Mouse (Mus musculus): Measurements from ENCODE around the gene Rims4. TPM values are rescaled to one million over a fixed set of nuclear protein-coding genes. Genes with fewer than 3 reads are reported as not detected.

The Rims4 gene
- polyA plus RNA-seq, 1 experiment from 2014 or later, result 0.13 TPM

DNA sequence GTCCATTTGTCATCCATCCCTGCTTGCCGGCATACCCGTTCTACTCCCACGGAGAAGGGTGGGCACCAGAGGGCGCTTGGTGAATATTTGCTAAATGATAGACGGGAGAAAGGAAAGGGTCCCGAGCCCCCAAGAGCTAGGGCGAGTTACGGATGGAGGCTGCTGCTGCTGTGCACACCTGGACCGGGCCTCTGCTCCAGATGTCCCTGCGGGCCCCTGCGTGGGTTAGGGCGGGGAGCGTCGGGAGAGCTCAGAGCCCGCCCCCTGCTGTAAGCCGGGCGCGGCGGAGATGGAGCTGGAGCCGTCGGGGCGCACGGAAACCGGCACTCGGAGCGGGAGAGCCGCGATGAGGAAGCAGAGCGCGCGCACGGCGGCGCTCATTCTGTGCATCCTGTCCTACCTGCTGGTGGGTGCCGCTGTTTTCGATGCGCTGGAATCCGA lies 65.0 kb downstream of the Rims4 start, which contains the start of gene Kcnk15:
Gene Kcnk15, plus strand, starts transcription at position 191 of the 441 bp plus-strand sequence.
- H3K4me2 ChIP-seq, result peak within 1 kb of the TSS; percentile 34
- peaks cover 90% of the 10 kb centered on the region for H3K27me3 ChIP-seq
- WGBS, result 1% methylated on average over 38 of the region's 38 CpGs
- H3K9ac ChIP-seq, result no peak within 1 kb of the TSS
- no peak within 1 kb of the TSS for H3K27ac ChIP-seq
- no peaks in the 10 kb centered on the region for H3K36me3 ChIP-seq
- ATAC-seq (ENCODE audit: insufficient number of reproducible peaks, low FRiP score, low TSS enrichment, low read depth), result no peak
- peak within 1 kb of the TSS; percentile 29 for H3K4me3 ChIP-seq
- no peaks in the 10 kb centered on the region for H3K9me3 ChIP-seq
- peaks cover 10% of the 10 kb centered on the region for H3K4me1 ChIP-seq

DNA sequence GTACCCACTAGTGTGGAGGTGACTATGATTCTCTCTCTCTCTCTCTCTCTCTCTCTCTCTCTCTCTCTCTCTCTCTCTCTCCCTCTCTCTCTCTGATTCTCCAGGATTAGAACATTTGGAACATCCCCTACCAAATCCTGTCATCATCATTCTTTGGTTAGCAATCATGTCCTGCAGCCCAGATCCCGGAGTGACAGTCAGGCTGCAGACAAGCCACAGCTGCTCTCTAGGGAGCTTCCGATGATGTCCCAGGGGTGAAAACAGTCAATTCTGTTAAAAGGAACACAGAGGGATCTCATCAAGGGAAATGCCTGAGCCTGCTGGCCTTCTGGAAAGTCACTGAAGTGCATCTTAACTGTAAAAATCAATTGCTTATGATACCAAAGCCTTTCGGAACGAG lies 76.4 kb downstream of the Rims4 start:
- Histone ChIP-seq H3K4me2 (no peak overlapping the region), H3K9ac (no peak overlapping the region), H3K36me3 (no peaks in the 10 kb centered on the region), H3K27me3 (0 out of 2 replicates have a peak, but pooled peaks cover 6% of the 10 kb centered on the region), H3K27ac (no peak overlapping the region), H3K9me3 (no peaks in the 10 kb centered on the region), H3K4me1 (no peaks in the 10 kb centered on the region), H3K4me3 (no peak overlapping the region)
- WGBS, result 62% methylated on average over 4 of the region's 4 CpGs
- no peak for ATAC-seq (ENCODE audit: insufficient number of reproducible peaks, low FRiP score, low TSS enrichment, low read depth)

DNA sequence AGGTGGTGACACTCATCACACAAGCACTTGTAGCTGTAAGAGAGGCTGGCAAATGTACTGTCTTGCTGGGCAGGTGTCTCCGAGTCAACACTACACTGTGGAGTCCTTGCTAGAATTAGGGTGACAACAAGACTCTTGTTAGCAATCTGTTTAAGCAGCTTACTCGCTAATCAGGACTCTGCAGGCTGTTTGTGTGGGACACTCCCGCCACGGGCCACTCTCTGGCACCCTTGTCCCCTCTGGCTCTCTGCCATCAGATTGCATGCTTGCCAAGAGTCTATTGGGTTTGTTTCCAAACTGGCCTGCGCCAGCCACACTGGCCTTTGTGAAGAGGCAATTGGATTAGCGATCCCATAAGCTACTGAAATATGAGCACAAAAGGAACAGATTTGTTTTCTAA lies 79.0 kb downstream of the Rims4 start:
- no peaks in the 10 kb centered on the region for H3K4me1 ChIP-seq
- no peak overlapping the region for H3K27ac ChIP-seq
- ATAC-seq (ENCODE audit: insufficient number of reproducible peaks, low FRiP score, low TSS enrichment, low read depth), result no peak
- H3K9ac ChIP-seq, result no peak overlapping the region
- WGBS, result 60% methylated on average over 6 of the region's 6 CpGs
- no peaks in the 10 kb centered on the region for H3K36me3 ChIP-seq
- H3K27me3 ChIP-seq, result 0 out of 2 replicates have a peak, but pooled peaks cover 6% of the 10 kb centered on the region
- no peaks in the 10 kb centered on the region for H3K9me3 ChIP-seq
- H3K4me2 ChIP-seq, result no peak overlapping the region
- no peak overlapping the region for H3K4me3 ChIP-seq

DNA sequence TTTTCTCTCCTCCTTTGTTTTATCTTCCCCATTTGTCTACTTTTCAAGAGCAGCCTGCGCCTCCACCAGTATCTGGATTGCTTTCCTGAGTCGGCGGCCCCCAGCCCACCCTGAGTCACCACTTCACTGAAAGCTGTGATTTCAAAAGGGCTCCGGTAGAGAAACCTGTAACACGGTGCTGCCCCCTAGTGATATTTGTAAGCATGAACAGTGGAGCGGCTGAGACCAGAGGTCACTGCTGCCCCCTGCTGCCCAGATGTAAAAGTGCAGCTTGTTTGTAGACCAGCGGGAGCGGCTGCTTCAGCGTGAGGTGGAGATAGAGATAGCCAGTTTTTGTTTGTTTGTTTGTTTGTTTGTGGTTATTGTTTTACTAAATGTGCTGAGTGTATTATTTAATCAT lies 80.4 kb downstream of the Rims4 start:
- ATAC-seq (ENCODE audit: insufficient number of reproducible peaks, low FRiP score, low TSS enrichment, low read depth), result no peak
- no peaks in the 10 kb centered on the region for H3K4me1 ChIP-seq
- WGBS, result 30% methylated on average over 9 of the region's 9 CpGs

DNA sequence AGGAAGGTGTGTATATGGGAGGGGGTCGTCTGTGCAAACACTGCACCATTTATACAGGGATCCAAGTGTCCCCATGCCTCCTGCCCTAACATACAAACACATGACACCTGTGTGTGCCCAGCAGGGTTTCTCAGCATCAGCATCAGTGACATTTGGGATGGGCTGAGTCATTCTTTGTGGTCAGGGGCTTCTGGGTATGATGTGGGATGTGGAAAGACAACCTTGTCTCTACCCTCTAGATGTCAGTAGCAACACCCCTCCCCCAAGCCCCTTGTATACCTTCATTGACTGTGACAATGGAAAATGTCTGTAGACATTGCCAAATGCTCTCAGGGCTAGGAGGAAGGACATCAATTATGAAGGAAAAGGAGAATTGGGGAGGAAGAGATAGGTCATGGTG lies 87.3 kb downstream of the Rims4 start:
- H3K9me3 ChIP-seq, result no peaks in the 10 kb centered on the region
- H3K27me3 ChIP-seq, result no peaks in the 10 kb centered on the region
- H3K9ac ChIP-seq, result no peak overlapping the region
- no peaks in the 10 kb centered on the region for H3K36me3 ChIP-seq
- H3K4me2 ChIP-seq, result no peak overlapping the region
- no peak overlapping the region for H3K27ac ChIP-seq
- 0 out of 2 replicates have a peak, but pooled peaks cover 5% of the 10 kb centered on the region for H3K4me1 ChIP-seq
- no peak for ATAC-seq (ENCODE audit: insufficient number of reproducible peaks, low FRiP score, low TSS enrichment, low read depth)
- WGBS, result 54% methylated on average over 1 of the region's 1 CpGs
- no peak overlapping the region for H3K4me3 ChIP-seq

More for the DNA sequence above, 80.4 kb downstream of the Rims4 start:
- Histone ChIP-seq H3K9me3 (no peaks in the 10 kb centered on the region), H3K9ac (no peak overlapping the region), H3K36me3 (no peaks in the 10 kb centered on the region), H3K27me3 (0 out of 2 replicates have a peak, but pooled peaks cover 6% of the 10 kb centered on the region), H3K4me2 (no peak overlapping the region), H3K27ac (no peak overlapping the region), H3K4me3 (no peak overlapping the region)

DNA sequence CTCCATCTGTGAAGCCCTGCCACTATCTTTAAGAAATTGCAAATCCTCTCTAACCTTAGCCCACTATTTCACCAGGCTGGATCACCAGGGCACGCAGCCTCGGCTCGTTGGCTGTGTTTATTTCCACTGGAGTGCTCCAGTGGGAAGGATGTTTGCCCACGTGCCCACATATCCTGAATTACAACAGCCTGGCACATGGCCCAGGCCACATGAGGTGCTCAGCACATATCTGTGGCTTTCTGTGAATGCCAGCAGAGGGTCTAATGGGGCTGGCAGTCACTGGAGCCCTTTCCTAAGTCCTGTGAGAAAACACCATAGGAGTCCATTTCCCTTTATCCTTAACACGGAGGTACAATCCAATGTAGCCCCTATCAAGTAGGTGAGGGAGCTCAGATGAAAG lies 92.0 kb downstream of the Rims4 start:
- H3K9me3 ChIP-seq, result no peaks in the 10 kb centered on the region
- 55% methylated on average over 5 of the region's 5 CpGs for WGBS
- H3K27me3 ChIP-seq, result no peaks in the 10 kb centered on the region
- 0 out of 2 replicates have a peak, but pooled peaks cover 8% of the 10 kb centered on the region for H3K4me1 ChIP-seq
- no peak overlapping the region for H3K27ac ChIP-seq
- H3K36me3 ChIP-seq, result no peaks in the 10 kb centered on the region
- ATAC-seq (ENCODE audit: insufficient number of reproducible peaks, low FRiP score, low TSS enrichment, low read depth), result no peak
- H3K9ac ChIP-seq, result no peak overlapping the region
- H3K4me3 ChIP-seq, result no peak overlapping the region
- no peak overlapping the region for H3K4me2 ChIP-seq

DNA sequence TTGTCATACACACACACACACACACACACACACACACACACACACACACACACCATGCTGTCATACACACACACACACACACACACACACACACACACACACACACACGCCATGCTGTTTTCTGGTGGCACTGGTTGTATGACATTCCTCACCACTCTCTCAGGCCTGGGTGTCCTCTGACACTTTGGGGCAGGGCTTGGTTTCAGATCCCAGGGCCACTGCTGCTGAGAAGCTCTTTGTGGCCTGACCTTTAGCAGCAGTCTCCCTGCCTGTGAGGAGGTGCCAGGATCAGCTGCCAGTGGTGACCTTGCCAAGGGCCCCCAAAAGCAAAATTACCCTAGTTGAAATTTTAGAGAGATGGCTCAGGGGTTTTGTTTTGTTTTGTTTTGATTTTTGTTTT lies 92.6 kb downstream of the Rims4 start:
- ATAC-seq (ENCODE audit: insufficient number of reproducible peaks, low FRiP score, low TSS enrichment, low read depth), result no peak
- no peaks in the 10 kb centered on the region for H3K36me3 ChIP-seq
- H3K4me3 ChIP-seq, result no peak overlapping the region
- H3K27me3 ChIP-seq, result no peaks in the 10 kb centered on the region
- H3K9me3 ChIP-seq, result no peaks in the 10 kb centered on the region
- H3K4me1 ChIP-seq, result 0 out of 2 replicates have a peak, but pooled peaks cover 8% of the 10 kb centered on the region
- 75% methylated on average over 1 of the region's 1 CpGs for WGBS
- no peak overlapping the region for H3K27ac ChIP-seq
- no peak overlapping the region for H3K9ac ChIP-seq
- no peak overlapping the region for H3K4me2 ChIP-seq

DNA sequence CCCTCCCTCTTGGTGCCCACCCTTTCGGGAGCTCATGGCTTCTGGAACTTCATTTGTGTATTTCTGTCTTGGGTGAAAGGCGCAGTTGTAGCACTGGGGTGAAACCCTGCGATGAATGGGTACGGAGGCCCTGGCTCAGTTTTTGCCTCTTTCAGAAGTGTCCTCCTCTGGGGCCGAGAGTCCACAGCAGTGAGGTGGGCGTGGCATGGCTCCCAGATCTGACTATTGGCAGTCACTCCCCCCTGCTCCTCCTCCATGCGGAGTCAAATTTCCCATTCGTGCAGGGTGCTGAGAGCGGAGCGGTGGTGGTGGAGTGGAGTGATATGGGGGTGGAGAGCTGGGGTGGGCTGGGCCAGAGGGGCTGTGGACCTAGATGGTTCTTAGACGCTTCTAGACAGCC lies 94.7 kb downstream of the Rims4 start:
- WGBS, result 18% methylated on average over 11 of the region's 11 CpGs
- Histone ChIP-seq H3K4me2 (peak overlapping the region; percentile 30; the same call in 1 of the 2 replicates), H3K27me3 (no peaks in the 10 kb centered on the region), H3K36me3 (no peaks in the 10 kb centered on the region), H3K9ac (no peak overlapping the region), H3K27ac (no peak overlapping the region), H3K9me3 (no peaks in the 10 kb centered on the region), H3K4me1 (peaks cover 14% of the 10 kb centered on the region), H3K4me3 (0 out of 2 replicates have a peak overlapping the region, but pooled peaks have one; percentile 1)
- ATAC-seq (ENCODE audit: insufficient number of reproducible peaks, low FRiP score, low TSS enrichment, low read depth), result peak; percentile 33; the same call in 1 of the 2 replicates

DNA sequence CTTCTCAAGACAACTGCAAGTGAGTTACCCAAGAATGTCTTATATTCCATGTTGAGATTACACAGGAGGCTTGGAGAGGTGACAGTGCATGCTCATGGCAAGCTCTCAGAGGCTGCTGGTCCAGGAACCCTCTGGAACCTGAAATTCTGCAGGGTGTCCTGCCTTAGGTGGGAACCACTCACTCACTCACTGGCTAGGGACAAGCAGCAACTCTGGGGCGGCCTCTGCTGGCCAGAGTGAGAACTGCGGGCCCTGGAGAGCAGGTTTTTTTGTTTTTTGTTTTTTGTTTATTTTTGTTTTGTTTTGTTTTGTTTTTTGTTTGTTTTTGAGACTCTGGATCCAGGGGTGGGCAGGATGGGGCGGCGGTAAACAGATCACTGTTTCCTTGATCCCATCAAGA lies 95.2 kb downstream of the Rims4 start:
- no peak overlapping the region for H3K9ac ChIP-seq
- H3K4me1 ChIP-seq, result peaks cover 14% of the 10 kb centered on the region
- WGBS, result 8% methylated on average over 4 of the region's 4 CpGs
- H3K27me3 ChIP-seq, result no peaks in the 10 kb centered on the region
- H3K4me3 ChIP-seq, result no peak overlapping the region
- H3K27ac ChIP-seq, result no peak overlapping the region
- 0 out of 2 replicates have a peak overlapping the region, but pooled peaks have one; percentile 30 for H3K4me2 ChIP-seq
- no peaks in the 10 kb centered on the region for H3K9me3 ChIP-seq
- no peak for ATAC-seq (ENCODE audit: insufficient number of reproducible peaks, low FRiP score, low TSS enrichment, low read depth)
- no peaks in the 10 kb centered on the region for H3K36me3 ChIP-seq

DNA sequence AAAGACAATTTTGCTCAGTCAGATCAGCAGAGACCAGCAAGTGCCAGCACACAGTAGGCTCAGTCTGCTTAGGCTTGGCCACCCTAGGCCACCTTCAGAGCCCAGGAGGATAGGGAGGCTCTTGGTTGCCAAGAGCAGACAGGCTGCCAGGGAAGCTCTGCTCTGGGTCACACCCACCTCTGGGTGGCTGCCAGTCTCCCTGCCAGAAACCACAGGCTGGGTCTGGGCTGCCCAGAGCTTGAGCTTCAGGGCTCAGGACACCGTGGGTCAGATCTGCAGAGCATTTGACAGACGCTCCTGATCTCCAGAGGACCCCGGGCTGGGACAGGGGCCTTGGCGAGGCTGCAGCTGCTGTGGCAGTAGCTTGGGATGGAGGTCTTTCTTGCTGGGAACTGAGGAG lies 97.9 kb downstream of the Rims4 start, which contains the start of gene Ccn5:
Gene Ccn5, plus strand, starts transcription at position 255 of the 400 bp plus-strand sequence.
- Histone ChIP-seq H3K4me2 (no peak within 1 kb of the TSS), H3K36me3 (no peaks in the 10 kb centered on the region), H3K9me3 (no peaks in the 10 kb centered on the region), H3K27ac (no peak within 1 kb of the TSS), H3K4me3 (no peak within 1 kb of the TSS), H3K4me1 (peaks cover 9% of the 10 kb centered on the region), H3K27me3 (no peaks in the 10 kb centered on the region), H3K9ac (no peak within 1 kb of the TSS)
- no peak for ATAC-seq (ENCODE audit: insufficient number of reproducible peaks, low FRiP score, low TSS enrichment, low read depth)
- WGBS, result 51% methylated on average over 4 of the region's 4 CpGs

DNA sequence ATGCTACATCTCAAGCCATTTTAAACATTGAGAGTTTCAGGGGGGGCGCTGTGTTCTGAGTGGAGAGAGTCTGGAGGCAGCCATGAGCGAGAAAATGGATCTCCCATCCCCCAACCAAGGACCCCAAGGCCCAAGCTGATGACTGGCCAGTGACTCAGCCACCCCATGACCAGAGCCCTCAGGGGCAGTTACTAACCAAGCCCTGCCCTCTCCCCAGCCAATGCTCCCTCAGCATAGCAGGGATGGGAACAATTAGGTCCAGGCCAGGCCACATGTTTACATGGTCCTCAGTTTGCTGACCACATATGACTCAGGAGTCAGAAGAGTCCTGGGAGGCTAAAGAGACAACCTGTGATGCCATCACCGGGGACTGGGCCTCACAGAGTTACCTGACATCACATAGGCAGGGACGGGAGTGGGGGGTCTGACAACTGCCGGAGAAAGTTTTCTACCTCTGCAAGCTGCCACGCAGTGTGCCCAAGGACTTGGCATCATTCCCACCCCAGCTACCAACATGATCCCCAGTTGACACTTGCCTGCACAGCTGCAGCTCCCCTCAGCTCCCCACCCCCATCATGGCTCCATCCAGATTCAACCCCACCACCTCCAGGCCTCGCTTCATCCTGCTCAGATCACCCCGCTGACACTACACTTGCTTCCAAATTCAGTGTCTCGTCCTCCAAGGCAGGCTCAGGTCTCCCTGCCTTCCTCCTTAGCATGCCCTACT lies 103.6 kb downstream of the Rims4 start:
- no peak; the same call in 1 of the 2 replicates for ATAC-seq (ENCODE audit: insufficient number of reproducible peaks, low FRiP score, low TSS enrichment, low read depth)
- WGBS, result 78% methylated on average over 9 of the region's 9 CpGs
- Histone ChIP-seq H3K4me3 (no peak overlapping the region), H3K36me3 (no peaks in the 10 kb centered on the region), H3K27me3 (no peaks in the 10 kb centered on the region), H3K9me3 (no peaks in the 10 kb centered on the region), H3K4me2 (no peak overlapping the region), H3K9ac (no peak overlapping the region), H3K4me1 (peaks cover 10% of the 10 kb centered on the region), H3K27ac (no peak overlapping the region)

DNA sequence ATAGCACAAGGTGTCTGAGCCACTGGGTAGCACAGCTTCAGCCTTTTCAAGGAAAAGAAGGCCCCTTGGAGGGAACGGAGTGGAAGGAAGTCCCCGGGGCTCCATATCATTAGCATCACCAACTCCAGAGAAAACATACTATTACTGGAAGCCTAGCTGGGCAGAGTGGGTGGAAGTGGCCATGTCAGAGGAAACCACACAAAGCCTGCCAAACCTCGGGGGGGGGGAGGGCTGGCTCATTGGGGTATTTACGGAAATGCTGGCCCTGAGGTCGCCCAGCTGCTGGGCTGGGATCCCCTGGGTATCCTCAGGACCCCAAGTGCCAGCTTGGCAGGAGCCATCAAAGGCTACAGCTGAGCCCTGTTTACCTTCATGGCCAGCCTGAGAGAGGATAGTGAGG lies 105.4 kb downstream of the Rims4 start:
- no peak overlapping the region for H3K4me3 ChIP-seq
- H3K4me2 ChIP-seq, result no peak overlapping the region
- H3K4me1 ChIP-seq, result peaks cover 10% of the 10 kb centered on the region
- no peak overlapping the region for H3K27ac ChIP-seq
- no peaks in the 10 kb centered on the region for H3K9me3 ChIP-seq
- H3K27me3 ChIP-seq, result no peaks in the 10 kb centered on the region
- no peaks in the 10 kb centered on the region for H3K36me3 ChIP-seq
- WGBS, result 56% methylated on average over 5 of the region's 5 CpGs
- ATAC-seq (ENCODE audit: insufficient number of reproducible peaks, low FRiP score, low TSS enrichment, low read depth), result no peak
- no peak overlapping the region for H3K9ac ChIP-seq
